Mouse (Mus musculus) E14TG2a.4 (cell line): ENCODE results near the gene Lamb3.

Experiments used
- CTCF ChIP-seq: conservative IDR thresholded peaks from 2 replicates; pipeline ENCODE4 v1.5.1; 2014; ENCODE audit warnings: low read length
- NANOG ChIP-seq: IDR thresholded peaks from 2 replicates; pipeline ENCODE4 v1.6.1; 2014; ENCODE audit warnings: borderline replicate concordance, low read length, mixed read lengths
- POU5F1 ChIP-seq: IDR thresholded peaks from 2 replicates; pipeline ENCODE4 v1.6.1; 2014; ENCODE audit warnings: low read length, borderline replicate concordance

DNA sequence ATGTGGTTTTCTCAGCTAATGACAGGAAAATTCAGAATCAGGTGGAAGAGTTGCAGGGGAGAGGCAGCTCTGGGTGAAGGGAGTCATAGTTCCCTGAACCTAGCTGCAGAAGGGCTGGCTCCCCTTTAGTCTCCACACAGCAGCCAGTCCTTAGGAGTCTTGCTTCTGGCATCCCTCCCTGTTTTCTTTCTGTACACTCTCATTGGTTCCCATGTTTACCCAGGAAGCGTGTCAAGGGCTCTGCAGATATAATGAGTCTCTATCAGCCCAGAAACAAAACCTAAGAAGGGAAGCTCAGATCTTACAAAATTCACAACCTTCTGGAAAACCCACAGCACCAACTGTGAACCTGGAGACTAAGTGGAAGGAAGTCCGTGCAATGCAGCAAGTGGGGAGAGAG, 85.5 kb downstream of the Lamb3 start:
- TF ChIP-seq CTCF (no peak), POU5F1 (no peak), NANOG (no peak)
